Mouse (Mus musculus) cerebellum, adult 11-12 months (tissue): ENCODE data around the gene Gpx1.

Experiments used
- DNase-seq: peaks from one replicate; pipeline ENCODE4 v3.0.0; 2022

Gpx1 gene

GRCm38 (mm10) chr9:108340258-108341138, 1.8 kb downstream of the Gpx1 start:
- no peak for DNase-seq

GRCm38 (mm10) chr9:108341139-108341475, 2.4 kb downstream of the Gpx1 start:
- no peak for DNase-seq

GRCm38 (mm10) chr9:108341801-108342200, 3.1 kb downstream of the Gpx1 start:
- DNase-seq = no peak

GRCm38 (mm10) chr9:108342301-108342831, 3.7 kb downstream of the Gpx1 start:
- DNase-seq = no peak

- no peak for DNase-seq
Observed at GRCm38 (mm10) chr9:108343331-108343730, 4.6 kb downstream of the Gpx1 start.

GRCm38 (mm10) chr9:108343835-108344234, 5.1 kb downstream of the Gpx1 start:
- DNase-seq = no peak

- DNase-seq = no peak
Observed at GRCm38 (mm10) chr9:108344471-108344870, 5.8 kb downstream of the Gpx1 start.

GRCm38 (mm10) chr9:108347024-108347423, 8.3 kb downstream of the Gpx1 start:
- no peak for DNase-seq

- peak; percentile 88 for DNase-seq
Observed at GRCm38 (mm10) chr9:108347540-108348289, 9.0 kb downstream of the Gpx1 start, which contains the start of gene Usp4. Usp4 (plus strand) TSS chr9:108347853.

GRCm38 (mm10) chr9:108348290-108348680, 9.6 kb downstream of the Gpx1 start:
- no peak for DNase-seq

GRCm38 (mm10) chr9:108349727-108350126, 11.0 kb downstream of the Gpx1 start:
- no peak for DNase-seq

GRCm38 (mm10) chr9:108378234-108378633, 39.5 kb downstream of the Gpx1 start:
- DNase-seq = no peak

- no peak for DNase-seq
Observed at GRCm38 (mm10) chr9:108378736-108379135, 40.0 kb downstream of the Gpx1 start.

- no peak for DNase-seq
Observed at GRCm38 (mm10) chr9:108379294-108379693, 40.6 kb downstream of the Gpx1 start.

- DNase-seq = no peak
Observed at GRCm38 (mm10) chr9:108381382-108381781, 42.7 kb downstream of the Gpx1 start.

- no peak for DNase-seq
Observed at GRCm38 (mm10) chr9:108385006-108385405, 46.3 kb downstream of the Gpx1 start.

- no peak for DNase-seq
Observed at GRCm38 (mm10) chr9:108386816-108387215, 48.1 kb downstream of the Gpx1 start.

- no peak for DNase-seq
Observed at GRCm38 (mm10) chr9:108388601-108389000, 49.9 kb downstream of the Gpx1 start.

- no peak for DNase-seq
Observed at GRCm38 (mm10) chr9:108389220-108389619, 50.5 kb downstream of the Gpx1 start.
